Mouse (Mus musculus) mouse embryonic stem cell (cell line): ENCODE results near the gene C2cd3.
"Not testable (repeated sequence)": the region's sequence is repeated elsewhere in the genome, so short reads cannot be mapped to it uniquely, and the experiment has no call there.

Experiments used
- in situ Hi-C, 2 experiments: fragments of 300-500 bp; cut with MboI; formaldehyde crosslinking; loops; 1 replicate in 1 of 2; 3 replicates in 1 of 2; pipeline ENCODE4 v1.14.3; 2019 to 2020; ENCODE audit warnings: low sequenced_read_pairs in 2 of 2, low pct_unique_long_range_greater_than_20kb in 1 of 2, mixed read lengths in 1 of 2; ENCODE audit not compliant: unreplicated experiment in 1 of 2

The C2cd3 gene

GRCm38 (mm10) chr7:100465248-100465647, 93.2 kb downstream of the C2cd3 start:
- in situ Hi-C loops = no loop called here

DNA sequence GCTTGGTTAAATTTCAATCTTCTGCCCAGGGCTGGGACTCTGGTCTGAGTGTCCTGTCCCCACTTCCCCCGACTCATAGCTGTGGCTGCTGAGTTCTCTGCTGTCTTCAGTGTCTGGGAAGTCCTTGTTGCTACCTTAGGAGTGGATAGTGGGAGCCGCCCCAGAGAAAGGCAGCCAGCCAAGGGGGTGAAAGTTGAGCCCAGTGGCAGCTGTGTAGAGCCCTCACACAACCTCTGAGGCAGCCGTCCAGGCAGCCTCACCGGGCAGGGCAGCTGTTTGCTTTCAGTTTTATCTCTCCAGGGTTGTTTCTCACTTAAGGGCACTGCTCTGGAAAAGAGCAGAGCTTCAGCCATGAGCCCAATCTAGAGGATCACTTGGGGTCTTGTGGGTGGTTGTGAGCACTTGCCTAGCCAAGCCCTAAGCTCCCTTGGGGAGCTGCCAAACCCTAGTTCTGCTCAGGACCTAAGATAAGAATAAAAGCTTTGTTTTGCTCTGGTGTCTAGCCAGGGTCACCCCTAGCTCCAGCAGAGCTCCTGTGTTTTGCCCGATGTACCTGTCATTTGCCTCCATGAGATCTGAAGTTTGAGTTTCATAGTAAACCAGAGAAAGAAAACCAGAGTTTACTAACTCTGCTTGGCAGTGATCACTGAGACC, 93.8 kb downstream of the C2cd3 start:
- in situ Hi-C loops = no loop called here

DNA sequence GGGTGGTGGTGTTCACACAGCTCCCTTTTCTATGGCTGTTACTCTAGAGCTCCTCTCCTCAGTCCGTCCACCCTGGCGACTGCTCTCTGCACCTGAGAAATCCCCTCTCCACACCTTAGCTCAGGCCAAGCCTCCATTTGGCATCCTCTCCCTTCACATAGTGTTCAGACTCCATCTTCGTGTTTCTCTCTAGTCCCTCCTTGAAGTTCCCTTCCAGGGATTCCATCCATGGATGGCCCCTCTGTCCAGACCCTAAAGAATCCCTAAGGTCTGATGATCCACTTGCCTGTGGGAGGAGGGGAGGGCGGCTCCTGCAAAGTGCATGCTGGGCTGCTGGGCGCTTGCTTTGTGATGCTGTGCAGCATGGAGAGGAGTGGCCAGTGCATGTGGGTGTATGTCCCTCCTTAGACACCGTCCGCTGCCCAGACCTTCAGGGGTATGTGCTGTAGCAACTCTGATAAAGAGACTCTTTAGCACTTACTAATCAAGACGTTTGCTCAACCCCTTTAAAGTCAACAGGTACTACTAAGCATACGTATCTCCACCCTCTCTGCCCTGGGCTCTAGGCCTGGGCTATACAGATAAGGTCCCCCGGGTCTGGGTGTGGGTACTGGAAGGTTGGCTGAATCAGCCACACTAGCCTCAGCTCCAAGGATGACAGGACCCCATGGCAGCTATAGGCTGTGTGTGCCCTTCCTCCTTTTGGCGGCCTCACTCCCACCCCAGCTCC, 94.9 kb downstream of the C2cd3 start:
- in situ Hi-C loops = no loop called here

GRCm38 (mm10) chr7:100468761-100469160, 96.7 kb downstream of the C2cd3 start:
- in situ Hi-C loops = no loop called here

DNA sequence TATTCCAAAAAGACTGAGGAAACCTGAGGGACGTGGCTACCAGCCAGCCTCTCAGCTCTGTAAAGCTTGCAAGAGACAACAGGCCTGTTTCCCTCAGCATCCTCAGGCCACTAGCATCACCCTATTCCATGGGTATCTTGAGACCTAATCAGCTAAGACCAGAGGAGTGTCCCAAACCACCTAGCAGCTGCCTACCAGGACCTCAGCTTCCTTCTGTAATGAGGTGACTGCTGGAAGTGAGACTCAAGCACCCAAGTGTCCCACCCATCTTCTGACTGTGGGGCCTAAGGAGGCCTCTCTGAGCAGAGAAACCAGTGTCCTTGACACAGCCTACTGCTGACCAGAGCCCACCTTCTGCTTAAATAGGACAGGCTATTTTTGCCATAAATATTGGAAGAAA, 97.5 kb downstream of the C2cd3 start:
- in situ Hi-C loops = no loop called here

- in situ Hi-C loops = no loop called here
Measured at GRCm38 (mm10) chr7:100470796-100471406, 98.9 kb downstream of the C2cd3 start.

- in situ Hi-C loops = no loop called here
Measured at GRCm38 (mm10) chr7:100471407-100471797, 99.4 kb downstream of the C2cd3 start.

GRCm38 (mm10) chr7:100472777-100473176, 100.7 kb downstream of the C2cd3 start, which contains the start of gene Ucp3:
Gene Ucp3, plus strand, starts transcription at chr7:100472990.
- in situ Hi-C loops = no loop called here

GRCm38 (mm10) chr7:100473846-100474454, 101.9 kb downstream of the C2cd3 start:
- in situ Hi-C loops = no loop called here

DNA sequence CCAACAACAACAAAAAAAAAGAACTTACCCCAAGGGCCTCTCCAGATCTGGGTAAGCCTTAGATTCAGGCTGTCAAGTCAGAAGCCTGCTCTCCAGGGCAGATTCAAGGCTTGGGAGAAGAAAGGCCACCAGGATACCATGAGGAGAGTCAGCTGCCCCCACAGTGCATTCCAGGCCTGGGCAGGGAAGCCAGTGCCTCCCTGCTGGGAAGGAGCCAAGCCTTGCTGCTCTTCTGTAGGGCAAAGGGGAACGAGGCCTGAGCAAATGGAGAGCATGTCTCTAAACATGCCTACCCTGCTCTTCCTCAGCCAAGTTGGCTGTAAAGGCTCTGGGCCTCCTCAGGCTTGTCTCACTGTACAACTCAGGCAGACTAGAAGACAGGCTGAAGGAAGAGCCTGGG, 102.6 kb downstream of the C2cd3 start:
- in situ Hi-C loops = no loop called here

DNA sequence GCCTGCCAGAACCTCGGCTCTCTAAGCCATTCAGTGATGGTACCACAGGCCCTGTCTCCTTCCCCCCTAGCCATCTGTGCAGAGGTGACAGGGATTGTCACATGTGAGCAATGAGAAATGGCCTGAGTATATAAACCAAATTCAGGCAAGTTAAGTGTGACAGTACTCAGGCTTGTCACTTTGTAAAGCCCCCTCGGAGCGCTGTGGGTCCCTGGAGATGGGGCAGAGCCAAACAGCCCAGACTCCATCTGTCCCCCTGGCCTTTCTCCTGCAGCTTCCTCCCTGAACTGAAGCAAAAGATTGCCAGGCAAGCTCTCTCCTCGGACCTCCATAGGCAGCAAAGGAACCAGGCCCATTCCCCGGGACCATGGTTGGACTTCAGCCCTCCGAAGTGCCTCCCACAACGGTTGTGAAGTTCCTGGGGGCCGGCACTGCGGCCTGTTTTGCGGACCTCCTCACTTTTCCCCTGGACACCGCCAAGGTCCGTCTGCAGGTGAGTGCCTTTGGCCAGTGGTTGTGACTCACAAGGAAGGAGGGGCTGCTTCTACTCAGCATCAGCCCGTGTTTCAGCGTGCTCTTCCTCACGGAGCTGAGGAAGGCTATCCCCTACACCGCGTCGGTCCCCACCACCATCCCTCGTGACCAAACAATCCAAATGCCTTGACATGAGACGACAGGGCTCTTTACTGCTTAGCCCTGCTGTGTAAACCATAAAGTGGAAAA, 107.2 kb downstream of the C2cd3 start:
- in situ Hi-C loops = no loop called here

GRCm38 (mm10) chr7:100479823-100480164, 107.8 kb downstream of the C2cd3 start:
- in situ Hi-C loops = no loop called here

- in situ Hi-C loops = no loop called here
Measured at GRCm38 (mm10) chr7:100480175-100480574, 108.1 kb downstream of the C2cd3 start.

DNA sequence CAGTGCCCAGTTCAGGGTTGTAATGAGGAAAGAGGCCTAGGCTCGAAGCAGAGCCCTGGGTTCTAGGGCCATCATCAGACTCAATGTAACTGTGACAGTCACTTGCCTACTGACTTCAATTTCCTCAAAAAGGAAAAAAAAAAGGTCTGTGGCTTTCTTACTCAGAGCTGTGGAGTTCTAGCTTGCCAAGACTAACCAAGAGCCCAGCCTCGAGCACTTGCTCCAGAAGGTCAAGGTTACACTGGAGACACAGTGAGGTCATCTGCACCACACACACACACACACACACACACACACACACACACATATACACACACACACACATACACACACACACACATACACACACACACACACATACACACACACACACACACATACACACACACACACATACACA, 110.0 kb downstream of the C2cd3 start:
- in situ Hi-C loops = not testable (repeated sequence)

GRCm38 (mm10) chr7:100484493-100484892, 112.5 kb downstream of the C2cd3 start:
- in situ Hi-C loops = no loop called here

DNA sequence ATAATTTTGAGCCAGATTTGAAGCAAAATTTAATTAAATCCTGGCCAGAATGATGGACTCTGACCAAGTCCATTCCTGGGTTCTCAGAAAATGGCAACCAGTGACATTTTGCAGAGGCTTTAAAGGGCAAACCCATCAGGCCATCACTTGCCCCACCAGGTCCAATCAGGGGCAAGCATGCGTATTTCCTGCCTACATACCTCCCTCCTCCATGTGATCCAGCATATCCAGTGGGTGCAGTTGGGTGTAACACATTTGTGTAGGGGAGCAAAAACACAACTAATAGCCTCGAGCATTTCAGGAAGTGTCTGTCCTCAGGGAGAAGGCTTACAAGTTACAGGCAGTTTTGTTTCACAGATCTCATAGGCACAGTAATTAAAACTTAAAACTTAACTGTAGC, 115.3 kb downstream of the C2cd3 start:
- in situ Hi-C loops = no loop called here

DNA sequence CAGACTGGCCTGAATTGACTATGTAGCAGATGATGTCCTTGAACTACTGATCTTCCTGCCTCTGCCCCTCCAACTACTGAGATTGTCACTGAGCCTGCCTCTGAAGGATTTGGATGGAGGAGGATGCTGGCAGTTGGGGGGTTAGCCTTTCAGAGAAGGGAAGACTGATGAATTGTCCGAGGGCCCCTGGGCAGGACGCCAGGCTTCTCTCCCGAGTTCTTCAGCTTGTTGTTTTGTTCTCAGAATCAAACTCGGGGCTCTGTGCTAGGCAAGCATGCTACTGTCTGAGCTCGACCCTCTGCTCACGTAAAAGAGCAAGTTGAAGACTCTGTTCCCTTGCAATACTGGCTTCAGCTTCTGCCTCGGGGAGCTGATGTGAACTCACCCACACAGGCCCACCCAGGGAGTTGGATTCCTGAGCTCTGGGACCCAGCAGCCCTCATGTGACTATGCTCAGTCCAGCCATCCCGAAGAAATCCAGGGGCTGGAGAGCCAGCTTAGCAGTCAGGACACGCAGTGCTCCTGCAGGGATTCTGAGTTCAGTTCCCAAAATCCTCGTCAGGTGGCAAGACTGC, 116.5 kb downstream of the C2cd3 start:
- in situ Hi-C loops = no loop called here

- in situ Hi-C loops = no loop called here
Measured at GRCm38 (mm10) chr7:100492391-100493116, 120.5 kb downstream of the C2cd3 start.
